Mouse (Mus musculus) layer of hippocampus, adult 9-10 months (tissue): ENCODE measurements around the gene Gm4216.
"Not testable (repeated sequence)": the region's sequence is repeated elsewhere in the genome, so short reads cannot be mapped to it uniquely, and the experiment has no call there.

Experiments
- DNase-seq: peaks from one replicate; pipeline ENCODE4 v3.0.0; 2022; ENCODE audit warnings: low spot score

The Gm4216 gene

GRCm38 (mm10) chr7:23019823-23020222 is at the start of gene Gm4216:
Gene Gm4216, minus strand, starts transcription at chr7:23019923.
- not testable (repeated sequence) for DNase-seq

- not testable (repeated sequence) for DNase-seq
Observed at GRCm38 (mm10) chr7:23067356-23067755, 47.6 kb upstream of the Gm4216 start, which contains the start of gene Gm8720. Gene Gm8720, minus strand, starts transcription at chr7:23067456.

GRCm38 (mm10) chr7:23055240-23055639 is 35.5 kb upstream of the Gm4216 start, which contains the start of gene Vmn1r163:
Gene Vmn1r163, plus strand, starts transcription at chr7:23055540.
- not testable (repeated sequence) for DNase-seq

GRCm38 (mm10) chr7:22984573-22984972 is 35.1 kb downstream of the Gm4216 start, which contains the start of gene Gm4214:
Gene Gm4214, minus strand, starts transcription at chr7:22984673.
- DNase-seq = not testable (repeated sequence)
